Mouse (Mus musculus) adrenal gland, adult 2 months (tissue): ENCODE results near the gene Greb1. TPM values are rescaled to one million over a fixed set of nuclear protein-coding genes. Genes with fewer than 3 reads are reported as not detected.
"Not testable (repeated sequence)": the region's sequence is repeated elsewhere in the genome, so short reads cannot be mapped to it uniquely, and the experiment has no call there.

ENCODE experiments used
- DNase-seq: peaks from one replicate; pipeline ENCODE4 v3.0.0; 2021
- polyA plus RNA-seq: library from polyadenylated mRNA; depleted of rRNA; stranded (reverse); fragments of >200 nt; gene quantifications from 2 replicates; pipeline ENCODE4 v1.2.3, GENCODE M21; 2012
- total RNA-seq, 2 experiments: library from RNA; stranded (reverse); gene quantifications; 2 replicates each; pipeline ENCODE4 v1.2.3; 2021

The Greb1 gene
- total and polyA plus RNA-seq, 3 experiments, result 42.7 to 62.6 (median 58.8) TPM

GRCm38 (mm10) chr12:16763649-16764422, 36.9 kb downstream of the Greb1 start:
- DNase-seq, result no peak

GRCm38 (mm10) chr12:16761461-16761860, 39.2 kb downstream of the Greb1 start:
- DNase-seq, result no peak

- no peak for DNase-seq
Observed at GRCm38 (mm10) chr12:16760246-16760645, 40.4 kb downstream of the Greb1 start.

GRCm38 (mm10) chr12:16754311-16754710, 46.4 kb downstream of the Greb1 start:
- DNase-seq, result peak; percentile 46

GRCm38 (mm10) chr12:16753555-16753954, 47.1 kb downstream of the Greb1 start:
- DNase-seq, result no peak

- DNase-seq, result peak; percentile 49
Observed at GRCm38 (mm10) chr12:16753110-16753509, 47.6 kb downstream of the Greb1 start.

- DNase-seq, result no peak
Observed at GRCm38 (mm10) chr12:16752236-16752840, 48.3 kb downstream of the Greb1 start.

GRCm38 (mm10) chr12:16751609-16752008, 49.1 kb downstream of the Greb1 start:
- DNase-seq, result no peak

GRCm38 (mm10) chr12:16740059-16740458, 60.6 kb downstream of the Greb1 start:
- DNase-seq, result no peak

- no peak for DNase-seq
Observed at GRCm38 (mm10) chr12:16737266-16737665, 63.4 kb downstream of the Greb1 start.

GRCm38 (mm10) chr12:16734698-16735097, 66.0 kb downstream of the Greb1 start:
- DNase-seq, result no peak

- DNase-seq, result peak; percentile 87
Observed at GRCm38 (mm10) chr12:16734009-16734408, 66.7 kb downstream of the Greb1 start.

- peak; percentile 62 for DNase-seq
Observed at GRCm38 (mm10) chr12:16731121-16731741, 69.5 kb downstream of the Greb1 start.

GRCm38 (mm10) chr12:16730196-16730595, 70.5 kb downstream of the Greb1 start:
- peak; percentile 88 for DNase-seq

- DNase-seq, result no peak
Observed at GRCm38 (mm10) chr12:16728221-16728620, 72.5 kb downstream of the Greb1 start.

GRCm38 (mm10) chr12:16726229-16726628, 74.5 kb downstream of the Greb1 start:
- DNase-seq, result peak; percentile 66

GRCm38 (mm10) chr12:16723601-16724000, 77.1 kb downstream of the Greb1 start:
- DNase-seq, result no peak

GRCm38 (mm10) chr12:16718660-16719315, 81.9 kb downstream of the Greb1 start:
- peak; percentile 75 for DNase-seq

GRCm38 (mm10) chr12:16717653-16718052, 83.0 kb downstream of the Greb1 start:
- DNase-seq, result peak; percentile 65

- DNase-seq, result no peak
Observed at GRCm38 (mm10) chr12:16714616-16715015, 86.1 kb downstream of the Greb1 start.

GRCm38 (mm10) chr12:16698691-16699090, 102.0 kb downstream of the Greb1 start:
- no peak for DNase-seq

GRCm38 (mm10) chr12:16696146-16696545, 104.5 kb downstream of the Greb1 start:
- no peak for DNase-seq

GRCm38 (mm10) chr12:16695252-16695651, 105.4 kb downstream of the Greb1 start:
- DNase-seq, result not testable (repeated sequence)
